Mouse (Mus musculus): ENCODE results near the gene Gm21974. TPM values are rescaled to one million over a fixed set of nuclear protein-coding genes. Genes with fewer than 3 reads are reported as not detected.
A peak's percentile ranks its signal among the peaks of the same experiment; 100 is the strongest.

Gm21974 gene
- polyA plus RNA-seq, 1 experiment from 2014 or later, result not detected

DNA sequence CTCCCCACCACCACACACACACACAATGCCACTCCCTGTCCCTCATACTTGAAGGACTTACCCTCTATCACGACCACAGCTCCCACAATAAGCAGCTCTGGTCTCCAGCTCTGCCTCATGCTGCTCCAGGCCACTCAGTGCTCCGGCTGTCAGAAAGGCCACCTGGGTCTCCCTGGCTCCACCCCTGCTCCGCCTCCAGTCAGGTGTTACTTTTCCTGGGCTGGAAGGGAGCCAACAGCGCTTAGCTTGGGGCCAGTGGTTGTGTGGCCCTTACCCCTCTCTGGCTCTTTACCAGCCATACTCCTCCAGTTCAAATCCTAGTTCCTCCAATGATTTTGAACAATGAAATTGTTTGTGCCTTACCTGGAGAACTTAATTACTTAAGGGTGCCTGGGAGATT, 4.5 kb downstream of the Gm21974 start, which contains the start of gene Prss53:
Prss53 (minus strand) TSS at position 173 of the 400 bp plus-strand sequence.
- H3K27me3 ChIP-seq (replicated peaks), result no peaks in the 10 kb centered on the region
- H3K36me3 ChIP-seq (replicated peaks), result peaks cover 30% of the 10 kb centered on the region
- H3K4me1 ChIP-seq, result peaks cover 11% of the 10 kb centered on the region
- H3K9me3 ChIP-seq, result no peaks in the 10 kb centered on the region
- ATAC-seq (replicated peaks), result no peak
- WGBS, result 47% methylated on average over 4 of the region's 4 CpGs
- no peak within 1 kb of the TSS for H3K27ac ChIP-seq
- H3K9ac ChIP-seq, result no peak within 1 kb of the TSS
- no peak within 1 kb of the TSS for H3K4me2 ChIP-seq
- no peak within 1 kb of the TSS for H3K4me3 ChIP-seq

DNA sequence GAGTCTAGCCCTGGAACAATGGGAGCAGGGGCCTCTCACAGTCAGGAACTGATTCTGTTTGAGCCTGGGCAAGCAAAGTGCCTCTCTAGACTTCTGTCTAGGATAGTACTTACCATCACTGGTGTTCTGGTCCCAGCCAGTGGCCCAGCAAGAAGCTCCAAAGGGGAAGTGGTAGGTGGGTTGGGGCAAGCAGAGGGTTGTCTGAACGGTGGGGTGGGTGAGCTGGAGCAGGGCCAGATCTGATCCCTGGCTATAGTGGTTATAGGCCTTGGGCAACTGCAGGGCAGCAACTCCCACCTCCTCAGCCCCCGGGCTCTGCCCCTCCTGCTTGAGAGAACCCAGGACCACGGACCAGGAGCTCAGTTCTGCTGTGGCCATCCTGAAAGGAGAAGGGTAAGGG, 6.4 kb downstream of the Gm21974 start:
- Histone ChIP-seq H3K4me2 (no peak overlapping the region), H3K27ac (no peak overlapping the region), H3K36me3 (replicated peaks) (peaks cover 46% of the 10 kb centered on the region), H3K9ac (no peak overlapping the region), H3K9me3 (no peaks in the 10 kb centered on the region), H3K27me3 (replicated peaks) (no peaks in the 10 kb centered on the region), H3K4me3 (no peak overlapping the region), H3K4me1 (peaks cover 16% of the 10 kb centered on the region)
- 84% methylated on average over 3 of the region's 3 CpGs for WGBS
- no peak for ATAC-seq (replicated peaks)

DNA sequence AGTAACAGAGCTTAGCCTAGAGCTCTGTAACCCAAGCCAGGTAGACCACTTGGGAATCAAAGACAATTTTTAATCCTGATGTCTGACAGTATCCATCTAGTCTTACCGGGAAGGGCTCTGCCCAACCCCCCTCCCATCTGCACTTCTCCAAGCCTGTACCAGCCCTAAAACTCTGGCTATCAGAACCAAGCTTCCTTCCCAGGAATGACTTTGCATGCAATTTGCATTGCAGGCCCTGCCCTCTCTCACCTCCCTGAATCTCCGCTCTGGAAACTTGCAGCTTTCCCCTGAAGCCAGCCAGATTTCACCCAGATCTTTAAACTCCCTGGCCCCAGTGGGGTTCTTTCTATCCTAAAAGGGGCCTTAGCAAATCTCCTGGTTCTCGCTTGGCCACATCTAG, 7.5 kb downstream of the Gm21974 start:
- Histone ChIP-seq H3K9me3 (no peaks in the 10 kb centered on the region), H3K36me3 (replicated peaks) (peaks cover 55% of the 10 kb centered on the region), H3K27ac (no peak overlapping the region), H3K27me3 (replicated peaks) (no peaks in the 10 kb centered on the region), H3K4me1 (peaks cover 21% of the 10 kb centered on the region), H3K4me2 (no peak overlapping the region), H3K4me3 (no peak overlapping the region), H3K9ac (no peak overlapping the region)
- WGBS, result 84% methylated on average over 3 of the region's 3 CpGs
- ATAC-seq (replicated peaks), result no peak

DNA sequence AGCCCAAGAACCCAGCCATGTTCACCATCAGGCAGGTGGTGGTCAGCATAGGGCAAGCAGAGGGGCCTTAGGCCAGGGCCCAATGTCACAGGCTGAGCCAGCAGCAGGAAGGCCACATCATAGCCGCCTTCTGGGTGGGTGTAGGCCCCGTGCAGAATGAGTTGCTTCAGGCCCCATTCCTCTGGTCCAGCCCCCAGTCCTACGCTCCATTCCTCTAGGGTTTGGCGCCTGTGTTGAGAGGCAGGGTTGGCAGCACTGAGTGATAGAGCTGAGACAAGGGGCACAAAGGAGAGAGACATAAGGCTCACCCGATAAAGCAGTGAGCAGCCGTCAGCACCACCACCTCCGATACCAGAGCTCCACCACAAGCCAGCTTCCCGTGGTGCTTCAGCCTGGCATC, 8.1 kb downstream of the Gm21974 start:
- Histone ChIP-seq H3K27me3 (replicated peaks) (no peaks in the 10 kb centered on the region), H3K4me2 (no peak overlapping the region), H3K9ac (no peak overlapping the region), H3K4me3 (no peak overlapping the region), H3K27ac (no peak overlapping the region), H3K4me1 (peaks cover 25% of the 10 kb centered on the region), H3K36me3 (replicated peaks) (peaks cover 59% of the 10 kb centered on the region), H3K9me3 (no peaks in the 10 kb centered on the region)
- no peak for ATAC-seq (replicated peaks)
- WGBS, result 90% methylated on average over 8 of the region's 8 CpGs

DNA sequence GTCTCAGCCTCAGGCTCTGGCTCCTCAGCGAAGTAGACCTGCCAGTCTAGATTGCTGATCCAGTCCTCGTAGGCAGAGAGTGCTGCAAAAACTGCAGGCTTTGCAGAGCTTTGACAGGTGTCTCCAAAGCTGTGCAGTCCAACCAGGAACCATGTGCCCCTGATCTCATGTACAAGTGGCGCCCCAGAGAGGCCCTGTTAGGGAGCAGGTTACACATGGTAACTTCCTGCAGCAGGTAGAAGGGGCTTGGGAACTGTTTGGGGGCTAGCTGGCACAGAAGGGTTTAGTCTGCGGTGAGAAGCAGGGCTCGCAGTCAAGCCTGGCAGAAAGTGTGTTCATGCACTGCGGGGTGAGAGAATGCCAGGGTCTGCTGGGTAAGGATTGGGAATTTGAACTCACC, 8.7 kb downstream of the Gm21974 start:
- Histone ChIP-seq H3K4me2 (no peak overlapping the region), H3K27ac (no peak overlapping the region), H3K4me1 (peaks cover 25% of the 10 kb centered on the region), H3K9me3 (no peaks in the 10 kb centered on the region), H3K36me3 (replicated peaks) (peaks cover 60% of the 10 kb centered on the region), H3K9ac (no peak overlapping the region; the same call in 1 of the 2 replicates), H3K4me3 (no peak overlapping the region), H3K27me3 (replicated peaks) (no peaks in the 10 kb centered on the region)
- no peak for ATAC-seq (replicated peaks)
- WGBS, result 93% methylated on average over 6 of the region's 6 CpGs

DNA sequence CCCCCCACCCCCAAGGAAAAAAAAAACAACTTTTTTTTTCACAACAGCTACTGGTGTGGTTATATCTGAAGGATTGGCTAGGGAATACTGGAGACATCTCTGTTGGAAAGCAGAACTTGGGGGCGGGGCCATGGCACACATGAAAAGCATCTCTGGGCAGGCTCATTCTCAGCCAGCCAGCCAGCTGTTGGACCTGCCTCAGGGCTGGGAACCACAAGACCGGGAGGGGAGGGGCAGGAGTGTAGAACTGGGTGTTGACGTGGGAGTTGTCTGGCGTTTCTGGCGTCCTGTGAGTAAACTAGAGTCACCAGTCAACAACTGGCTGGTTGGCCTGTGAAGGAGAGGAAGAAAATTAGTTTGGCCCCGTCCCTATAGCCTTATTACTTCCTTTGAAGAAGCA, 9.3 kb downstream of the Gm21974 start:
- no peak overlapping the region for H3K4me3 ChIP-seq
- no peaks in the 10 kb centered on the region for H3K27me3 ChIP-seq (replicated peaks)
- H3K4me1 ChIP-seq, result peaks cover 25% of the 10 kb centered on the region
- H3K9ac ChIP-seq, result no peak overlapping the region
- 74% methylated on average over 6 of the region's 6 CpGs for WGBS
- H3K36me3 ChIP-seq (replicated peaks), result peaks cover 66% of the 10 kb centered on the region
- no peaks in the 10 kb centered on the region for H3K9me3 ChIP-seq
- ATAC-seq (replicated peaks), result no peak
- H3K4me2 ChIP-seq, result no peak overlapping the region
- H3K27ac ChIP-seq, result no peak overlapping the region

DNA sequence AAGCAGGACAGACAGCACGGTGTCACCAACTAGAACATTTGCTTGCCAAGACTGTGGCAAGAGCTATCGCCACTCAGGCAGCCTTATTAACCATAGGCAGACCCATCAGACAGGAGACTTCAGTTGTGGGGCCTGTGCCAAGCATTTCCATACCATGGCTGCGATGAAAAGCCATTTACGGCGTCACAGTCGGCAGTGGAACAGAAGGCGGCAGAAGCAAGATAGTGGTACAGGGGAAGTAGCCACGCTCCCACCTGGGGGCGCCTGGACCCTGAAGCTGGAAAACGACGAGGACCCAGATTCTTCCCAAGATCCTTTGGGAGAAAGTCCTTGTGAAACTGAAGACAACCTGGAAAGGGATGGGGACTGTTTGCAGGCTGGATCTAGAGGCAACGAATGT, 14.8 kb downstream of the Gm21974 start:
- Histone ChIP-seq H3K9me3 (no peaks in the 10 kb centered on the region), H3K27me3 (replicated peaks) (no peaks in the 10 kb centered on the region), H3K36me3 (replicated peaks) (peaks cover 53% of the 10 kb centered on the region), H3K4me2 (no peak overlapping the region), H3K9ac (no peak overlapping the region), H3K27ac (no peak overlapping the region), H3K4me1 (peaks cover 37% of the 10 kb centered on the region), H3K4me3 (no peak overlapping the region)
- WGBS, result 88% methylated on average over 12 of the region's 12 CpGs
- ATAC-seq (replicated peaks), result no peak

DNA sequence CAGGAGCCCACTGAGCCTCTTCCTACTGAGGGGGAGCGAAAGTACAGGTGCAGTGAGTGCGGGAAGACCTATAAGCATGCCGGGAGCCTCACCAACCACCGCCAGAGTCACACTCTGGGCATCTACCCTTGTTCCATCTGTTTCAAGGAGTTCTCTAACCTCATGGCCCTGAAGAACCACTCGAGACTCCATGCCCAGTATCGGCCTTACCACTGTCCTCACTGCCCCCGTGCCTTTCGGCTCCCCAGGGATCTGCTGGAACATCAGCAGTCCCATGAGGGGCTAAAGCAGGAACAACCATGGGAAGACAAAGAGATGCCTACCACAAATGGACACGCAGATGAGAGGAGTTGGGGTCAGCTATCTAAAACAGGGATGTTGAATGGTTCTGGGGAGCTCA, 16.0 kb downstream of the Gm21974 start:
- Histone ChIP-seq H3K4me1 (peaks cover 32% of the 10 kb centered on the region), H3K27me3 (replicated peaks) (no peaks in the 10 kb centered on the region), H3K27ac (no peak overlapping the region), H3K36me3 (replicated peaks) (peaks cover 44% of the 10 kb centered on the region), H3K4me3 (no peak overlapping the region), H3K9ac (no peak overlapping the region), H3K4me2 (no peak overlapping the region), H3K9me3 (no peaks in the 10 kb centered on the region)
- WGBS, result 95% methylated on average over 9 of the region's 9 CpGs
- no peak for ATAC-seq (replicated peaks)

DNA sequence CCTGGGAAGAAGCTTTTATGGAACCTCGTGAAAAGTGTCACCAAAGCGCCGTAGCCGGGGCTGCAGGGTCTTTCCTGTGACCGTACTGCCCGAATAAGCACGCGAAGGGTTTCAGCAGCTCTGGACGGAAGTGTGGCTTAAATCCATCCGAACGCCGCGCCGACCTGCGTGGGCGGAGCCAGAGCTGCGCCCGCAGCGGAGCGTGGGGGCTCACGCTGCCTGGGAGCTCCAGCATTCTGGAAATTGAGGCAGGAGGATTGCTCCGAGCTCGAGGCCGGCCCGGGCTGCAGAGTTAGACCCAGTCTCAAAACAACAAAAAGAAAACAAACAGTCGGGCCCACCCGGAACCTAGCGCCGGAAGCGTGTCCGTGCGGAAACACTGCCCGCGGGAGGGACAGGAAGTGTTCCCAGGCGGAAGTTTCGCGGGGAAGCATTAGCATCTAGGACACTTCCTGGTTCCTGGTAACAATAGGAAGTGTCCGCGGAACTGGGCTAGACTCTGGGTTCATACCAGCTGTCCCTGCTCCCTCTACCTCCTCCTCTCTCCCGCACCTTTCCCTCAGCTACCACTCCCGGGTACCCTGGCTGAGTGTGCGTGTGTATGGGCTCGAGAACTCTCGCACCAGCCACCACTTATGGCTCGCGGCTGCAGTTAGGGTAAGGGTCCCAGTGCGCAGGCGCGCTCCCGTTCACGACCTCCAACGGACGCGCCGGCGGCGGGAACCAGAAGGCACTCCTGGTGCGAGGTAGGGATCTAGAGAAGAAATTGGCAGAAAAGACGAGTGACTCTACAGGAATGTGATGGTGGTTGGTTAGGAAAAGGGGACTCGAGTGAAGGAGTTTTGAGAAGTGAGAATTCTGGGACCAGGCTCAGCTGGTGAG, 18.5 kb downstream of the Gm21974 start, which contains the start of gene Zfp668:
Zfp668 (minus strand) TSS at position 362 of the 882 bp plus-strand sequence.
- peak; percentile 69 for ATAC-seq (replicated peaks)
- H3K4me1 ChIP-seq, result peaks cover 39% of the 10 kb centered on the region
- H3K9ac ChIP-seq, result peak within 1 kb of the TSS; percentile 84
- H3K4me3 ChIP-seq, result peak within 1 kb of the TSS; percentile 81
- H3K9me3 ChIP-seq, result no peaks in the 10 kb centered on the region
- H3K4me2 ChIP-seq, result peak within 1 kb of the TSS; percentile 83
- peak within 1 kb of the TSS; percentile 99 for H3K27ac ChIP-seq
- WGBS, result under 1% methylated on average over 60 of the region's 60 CpGs
- H3K27me3 ChIP-seq (replicated peaks), result no peaks in the 10 kb centered on the region
- H3K36me3 ChIP-seq (replicated peaks), result peaks cover 27% of the 10 kb centered on the region

DNA sequence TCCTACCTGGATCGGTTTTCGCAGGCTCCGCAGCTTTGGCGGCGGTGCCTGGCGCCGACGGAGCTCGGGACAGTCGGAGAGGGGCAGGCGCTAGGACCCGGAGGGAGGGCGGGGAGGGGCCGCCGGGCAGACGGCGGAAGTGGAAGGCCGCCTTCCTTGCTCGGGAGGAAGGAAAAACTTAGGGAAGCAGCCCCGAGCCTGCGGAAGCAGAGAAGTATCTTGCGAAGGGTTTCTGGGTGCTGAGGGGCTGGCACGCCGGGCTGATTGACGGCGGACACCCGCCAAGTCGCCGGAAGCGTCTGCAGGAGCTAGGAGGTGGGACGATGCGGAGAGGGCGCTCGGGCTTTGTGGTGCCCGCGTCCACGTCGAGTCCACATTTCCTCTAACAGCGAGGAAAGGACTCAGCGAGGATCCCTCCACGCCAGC, 19.2 kb downstream of the Gm21974 start, which contains the start of gene Zfp646:
Zfp646 (plus strand) TSS at position 181 of the 426 bp plus-strand sequence.
- peaks cover 39% of the 10 kb centered on the region for H3K4me1 ChIP-seq
- no peaks in the 10 kb centered on the region for H3K27me3 ChIP-seq (replicated peaks)
- H3K4me3 ChIP-seq, result peak within 1 kb of the TSS; percentile 81
- peak within 1 kb of the TSS; percentile 84 for H3K9ac ChIP-seq
- peak within 1 kb of the TSS; percentile 83 for H3K4me2 ChIP-seq
- H3K9me3 ChIP-seq, result no peaks in the 10 kb centered on the region
- peaks cover 22% of the 10 kb centered on the region for H3K36me3 ChIP-seq (replicated peaks)
- H3K27ac ChIP-seq, result peak within 1 kb of the TSS; percentile 99
- ATAC-seq (replicated peaks), result peak; percentile 93
- WGBS, result under 1% methylated on average over 41 of the region's 41 CpGs

DNA sequence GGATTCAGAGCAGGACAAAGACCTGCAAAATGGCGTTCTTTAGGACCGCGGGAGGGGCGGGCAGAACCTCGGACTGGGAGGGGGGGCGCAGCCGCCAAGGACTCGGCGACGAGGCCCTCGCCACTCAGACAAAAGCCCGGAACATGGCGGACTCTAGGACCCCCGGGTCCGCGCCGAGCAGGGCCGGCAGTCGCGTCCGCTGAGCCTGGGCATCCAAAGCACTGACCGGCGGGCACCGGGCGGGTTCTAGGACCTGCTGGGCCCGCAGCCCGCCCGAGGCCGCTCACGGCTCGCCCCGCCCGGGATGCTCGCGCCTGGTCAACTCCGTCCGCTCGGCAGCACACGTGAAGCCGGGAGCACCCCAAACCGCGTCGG, 19.6 kb downstream of the Gm21974 start:
- Histone ChIP-seq H3K9ac (peak overlapping the region; percentile 84), H3K36me3 (replicated peaks) (peaks cover 19% of the 10 kb centered on the region), H3K27me3 (replicated peaks) (no peaks in the 10 kb centered on the region), H3K9me3 (no peaks in the 10 kb centered on the region), H3K4me3 (peak overlapping the region; percentile 81), H3K27ac (peak overlapping the region; percentile 99), H3K4me2 (peak overlapping the region; percentile 83), H3K4me1 (peaks cover 39% of the 10 kb centered on the region)
- 0% methylated on average over 42 of the region's 43 CpGs for WGBS
- peak; percentile 96 for ATAC-seq (replicated peaks)

DNA sequence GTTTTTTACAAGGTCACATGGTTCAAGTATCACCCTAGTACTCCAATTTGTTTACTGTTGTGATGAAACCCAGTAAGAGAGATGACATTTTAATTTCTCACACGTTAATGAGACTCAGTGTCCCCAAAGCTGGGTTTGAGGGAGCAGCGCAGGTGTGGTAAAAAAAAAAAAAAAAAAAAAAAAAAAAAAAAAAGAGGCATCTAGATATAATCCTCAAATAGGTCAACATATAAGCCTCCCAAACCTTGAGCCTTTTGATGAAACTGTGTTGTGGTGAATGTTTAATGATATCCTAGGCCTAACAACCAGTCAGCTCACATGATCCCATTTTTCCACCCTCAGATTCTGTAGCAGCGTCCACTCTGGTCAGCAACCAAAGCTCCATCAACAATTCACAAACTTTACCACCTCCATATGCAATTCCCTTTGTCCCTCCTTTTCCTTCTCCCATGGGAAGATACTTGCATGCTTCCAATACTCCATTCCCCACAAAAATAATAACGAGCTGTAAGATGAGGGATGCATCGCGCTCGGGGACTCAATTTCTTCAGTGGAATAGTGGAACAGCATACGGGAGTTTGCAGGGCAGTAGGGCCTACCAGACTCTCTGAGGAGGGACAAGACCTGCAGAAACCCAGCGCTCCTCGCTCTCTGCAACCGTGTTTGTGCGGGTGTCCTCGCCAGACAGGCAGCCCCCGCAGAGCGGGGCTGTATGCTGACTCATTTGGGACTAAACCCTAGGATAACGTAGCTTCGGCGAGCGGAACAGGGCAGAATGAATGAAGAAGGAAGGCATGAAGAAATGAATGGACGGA, 20.2 kb downstream of the Gm21974 start:
- H3K27ac ChIP-seq, result peak overlapping the region; percentile 99

More for the DNA sequence above, 20.2 kb downstream of the Gm21974 start:
- Histone ChIP-seq H3K4me2 (peak overlapping the region; percentile 83), H3K4me1 (peaks cover 39% of the 10 kb centered on the region), H3K27me3 (replicated peaks) (no peaks in the 10 kb centered on the region), H3K36me3 (replicated peaks) (peaks cover 19% of the 10 kb centered on the region), H3K4me3 (peak overlapping the region; percentile 81), H3K9ac (peak overlapping the region; percentile 84), H3K9me3 (no peaks in the 10 kb centered on the region)
- WGBS, result 3% methylated on average over 20 of the region's 20 CpGs
- peak; percentile 49; the same call in 1 of the 2 replicates for ATAC-seq (replicated peaks)
